16 mouse cellular contexts compared by ENCODE assay signal in genomic region chr2:173228567-173228966, GRCm38 (mm10). TPM values are rescaled to one million over a fixed set of nuclear protein-coding genes. Genes with fewer than 3 reads are reported as not detected.
"Had no signal": no experiment of that assay in that cellular context is flagged by ENCODE, and none has a peak within 500 bp of the region (broad histone marks: within the 10 kb centered on the region; RNA-seq: fewer than 3 reads in every experiment).

No protein-coding gene starts in this region.

- H3K9me3 ChIP-seq: midbrain, embryonic 10.5 days; midbrain, embryonic 12.5 days; neural tube, embryonic 12.5 days had no signal

- DNase-seq: lung, adult 18-20 months; lung, embryonic 14.5 days; lung, postnatal 14 days; lung, postnatal 36 days; midbrain, embryonic 14.5 days; right cerebral cortex, adult 18-20 months; right cerebral cortex, postnatal 25 days; right cerebral cortex, postnatal 4 days; spleen, adult 18-20 months; thymus, adult 18-20 months; thymus, postnatal 14 days; thymus, postnatal 36 days had no signal

- H3K27me3 ChIP-seq: neural tube, embryonic 12.5 days had no signal

- H3K4me3 ChIP-seq: midbrain, embryonic 10.5 days; midbrain, embryonic 12.5 days; neural tube, embryonic 12.5 days had no signal

RNA-seq across cellular contexts. Expression of gene Pmepa1, which starts 47.8 kb away (rescaled TPM):
- total RNA-seq: neutrophil, adult 5-6 weeks had no signal
